Mouse (Mus musculus) midbrain, postnatal 0 days (tissue): ENCODE measurements at regions not wholly inside any gene's neighbourhood (a gene's known extent, or its start where the extent isn't known, plus 50 kb on each side); places are given as distances from the start of the nearest gene placed in this dataset.

Experiments
- ATAC-seq: fragments of 200-750 bp; cut with Nextera tagmentation; 2 replicates; pipeline ENCODE4 v1.8.0; 2017; ENCODE audit warnings: moderate number of reproducible peaks, mild to moderate bottlenecking, moderate TSS enrichment, moderate library complexity; ENCODE audit not compliant: low FRiP score
- DNase-seq: peaks from one replicate; pipeline ENCODE4 v3.0.0-alpha.2; 2015; ENCODE audit warnings: low spot score
- H3K27ac ChIP-seq: fragments of 300-500 bp; sonication (generic); 2 replicates; pipeline ENCODE4 v1.5.1; 2014; ENCODE audit warnings: low read depth, mild to moderate bottlenecking, low read length, mixed read lengths
- H3K27me3 ChIP-seq: fragments of 300-500 bp; sonication (generic); 2 replicates; pipeline ENCODE4 v1.6.1; 2014; ENCODE audit warnings: low read length, control low read depth, mixed read lengths; ENCODE audit not compliant: insufficient read depth
- H3K36me3 ChIP-seq: fragments of 300-500 bp; sonication (generic); 2 replicates; pipeline ENCODE4 v1.6.1; 2014; ENCODE audit warnings: low read length, control low read depth, mixed read lengths; ENCODE audit not compliant: insufficient read depth
- H3K4me1 ChIP-seq: fragments of 300-500 bp; sonication (generic); 2 replicates; pipeline ENCODE4 v1.6.1; 2014; ENCODE audit warnings: mild to moderate bottlenecking, control low read depth, antibody characterized with exemption, low read length, mixed read lengths; ENCODE audit not compliant: insufficient read depth
- H3K4me2 ChIP-seq: fragments of 300-500 bp; sonication (generic); 2 replicates; pipeline ENCODE4 v1.6.1; 2014; ENCODE audit warnings: low read depth, mild to moderate bottlenecking, low read length, mixed read lengths; ENCODE audit not compliant: poor library complexity, severe bottlenecking
- H3K4me3 ChIP-seq: fragments of 300-500 bp; sonication (generic); 2 replicates; pipeline ENCODE4 v1.5.1; 2014; ENCODE audit warnings: low read depth, mild to moderate bottlenecking, low read length, moderate library complexity
- H3K9ac ChIP-seq: fragments of 300-500 bp; sonication (generic); replicated peaks from 2 replicates; pipeline ENCODE4 v1.6.1; 2014; ENCODE audit warnings: mild to moderate bottlenecking, low read length, moderate library complexity, mixed read lengths; ENCODE audit not compliant: poor library complexity, severe bottlenecking
- H3K9me3 ChIP-seq: fragments of 300-500 bp; sonication (generic); 2 replicates; pipeline ENCODE4 v1.6.1; 2016; ENCODE audit warnings: low read length, control low read depth
- CTCF ChIP-seq: IDR thresholded peaks from 2 replicates; pipeline ENCODE4 v1.5.1; 2016; ENCODE audit warnings: antibody characterized with exemption, mild to moderate bottlenecking
- WGBS: fragments of 180-500 bp; shearing (Covaris S2); extraction: QIAGEN DNeasy Blood & Tissue Kit; methylation state at CpG from one replicate; pipeline ENCODE4 v1.1.7; 2014; 5-methylcytosine and 5-hydroxymethylcytosine counted together

DNA sequence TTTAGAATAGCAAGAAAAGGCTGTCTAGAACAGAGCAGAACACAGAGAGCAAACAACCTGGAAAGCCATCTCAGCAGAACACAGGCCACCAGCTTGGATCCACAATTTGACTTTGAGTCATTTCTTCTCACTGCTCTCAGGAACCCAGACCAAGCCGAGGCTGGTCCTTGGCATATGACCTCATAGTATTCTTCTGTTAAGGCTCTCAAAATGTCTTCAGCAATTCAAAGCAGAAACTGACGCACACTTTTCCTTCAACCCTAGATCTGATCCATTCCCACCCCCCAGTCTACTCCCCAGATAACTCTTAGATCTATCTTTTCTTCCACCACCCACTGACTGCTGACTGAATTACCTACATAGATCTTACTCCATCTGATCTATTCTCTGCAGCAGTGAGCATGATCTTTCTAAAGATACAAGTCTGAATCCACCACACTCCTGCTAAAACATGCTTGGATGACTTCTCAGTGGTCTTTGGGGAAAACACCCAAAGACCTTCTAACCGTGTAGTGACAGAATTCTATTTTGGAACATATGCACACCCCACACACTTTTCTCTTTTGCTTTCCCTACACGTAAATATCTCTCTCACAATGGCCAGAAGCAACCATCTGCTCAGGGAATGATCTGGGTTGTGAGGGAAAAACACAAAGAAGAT lies 88.6 kb downstream of the Tbx19 start:
- Histone ChIP-seq H3K36me3 (no peaks in the 10 kb centered on the region), H3K27me3 (no peaks in the 10 kb centered on the region), H3K4me3 (no peak overlapping the region), H3K4me2 (no peak overlapping the region), H3K9me3 (no peaks in the 10 kb centered on the region), H3K4me1 (peaks cover 15% of the 10 kb centered on the region; the same call in 1 of the 2 replicates), H3K27ac (no peak overlapping the region), H3K9ac (no peak overlapping the region)
- no peak for ATAC-seq
- no peak for TF ChIP-seq CTCF
- DNase-seq = no peak
- 86% methylated on average over 4 of the region's 4 CpGs for WGBS

- no peaks in the 10 kb centered on the region for H3K27me3 ChIP-seq
- no peak overlapping the region for H3K4me2 ChIP-seq
- peaks cover 2% of the 10 kb centered on the region; the same call in 1 of the 2 replicates for H3K4me1 ChIP-seq
- DNase-seq (no peak), ATAC-seq (no peak)
- no peak overlapping the region for H3K27ac ChIP-seq
- no peaks in the 10 kb centered on the region for H3K36me3 ChIP-seq
- 74% methylated on average over 5 of the region's 5 CpGs for WGBS
- no peak overlapping the region for H3K9ac ChIP-seq
- no peaks in the 10 kb centered on the region for H3K9me3 ChIP-seq
- TF ChIP-seq CTCF = no peak
- no peak overlapping the region for H3K4me3 ChIP-seq
Measured at GRCm38 (mm10) chr1:165064981-165065380, 95.6 kb downstream of the Tbx19 start.

DNA sequence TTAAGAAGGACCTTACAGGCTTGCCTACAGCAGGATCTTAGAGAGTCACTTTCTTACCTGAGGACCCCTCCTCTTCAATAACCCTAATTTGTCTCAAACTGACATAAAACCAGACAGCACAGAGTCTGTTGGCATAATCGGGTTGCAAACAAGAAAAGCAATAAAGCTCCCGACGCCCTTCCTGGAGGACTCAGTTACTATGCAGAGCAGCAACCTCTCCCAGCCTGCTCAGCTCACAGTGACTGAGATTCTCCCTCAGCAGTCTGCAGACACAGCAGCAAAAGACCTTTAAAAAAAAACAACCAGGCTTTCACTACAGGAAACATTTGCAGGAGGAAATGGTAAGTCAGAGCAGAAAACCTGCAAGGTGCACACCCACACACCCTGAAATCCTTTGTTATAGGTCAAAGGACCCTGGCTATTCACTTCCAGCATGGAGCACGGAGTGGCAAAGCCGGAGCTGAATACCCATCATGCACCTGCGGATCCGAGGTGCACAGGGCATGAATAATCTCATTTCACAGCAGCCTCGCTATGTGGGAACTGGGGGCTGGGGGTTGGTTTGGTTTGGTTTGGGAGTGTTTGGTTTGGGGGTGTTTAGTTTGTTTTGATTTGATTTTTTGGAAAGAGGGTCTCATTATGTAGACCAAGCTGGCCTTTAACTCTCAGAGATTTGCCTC lies 97.6 kb downstream of the Tbx19 start:
- H3K36me3 ChIP-seq = no peaks in the 10 kb centered on the region
- H3K27me3 ChIP-seq = no peaks in the 10 kb centered on the region
- TF ChIP-seq CTCF = no peak
- H3K9me3 ChIP-seq = no peaks in the 10 kb centered on the region
- H3K4me2 ChIP-seq = no peak overlapping the region
- ATAC-seq (no peak), DNase-seq (no peak)
- H3K9ac ChIP-seq = no peak overlapping the region
- WGBS = 28% methylated on average over 8 of the region's 8 CpGs
- peak overlapping the region; percentile 43; the same call in 1 of the 2 replicates for H3K27ac ChIP-seq
- H3K4me3 ChIP-seq = no peak overlapping the region
- peaks cover 2% of the 10 kb centered on the region; the same call in 1 of the 2 replicates for H3K4me1 ChIP-seq

GRCm38 (mm10) chr1:165061420-165061819 lies 99.2 kb downstream of the Tbx19 start:
- H3K4me1 ChIP-seq = no peaks in the 10 kb centered on the region
- H3K4me2 ChIP-seq = no peak overlapping the region
- H3K4me3 ChIP-seq = no peak overlapping the region
- no peak for TF ChIP-seq CTCF
- H3K27ac ChIP-seq = no peak overlapping the region
- WGBS = 86% methylated on average over 3 of the region's 3 CpGs
- ATAC-seq (no peak), DNase-seq (no peak)
- no peaks in the 10 kb centered on the region for H3K27me3 ChIP-seq
- no peak overlapping the region for H3K9ac ChIP-seq
- H3K36me3 ChIP-seq = no peaks in the 10 kb centered on the region
- no peaks in the 10 kb centered on the region for H3K9me3 ChIP-seq

- ATAC-seq = no peak
- H3K9me3 ChIP-seq = no peaks in the 10 kb centered on the region
- 58% methylated on average over 6 of the region's 6 CpGs for WGBS
- H3K27me3 ChIP-seq = no peaks in the 10 kb centered on the region
- no peak overlapping the region for H3K4me2 ChIP-seq
- no peak for TF ChIP-seq CTCF
- no peak overlapping the region for H3K4me3 ChIP-seq
- no peak overlapping the region for H3K9ac ChIP-seq
- no peak overlapping the region for H3K27ac ChIP-seq
- no peak for DNase-seq
- H3K4me1 ChIP-seq = no peaks in the 10 kb centered on the region
- H3K36me3 ChIP-seq = no peaks in the 10 kb centered on the region
Measured at GRCm38 (mm10) chr1:165054245-165054644, 106.3 kb downstream of the Tbx19 start.

GRCm38 (mm10) chr1:165051294-165051693 lies 109.3 kb downstream of the Tbx19 start:
- TF ChIP-seq CTCF = no peak
- H3K9ac ChIP-seq = no peak overlapping the region
- H3K4me1 ChIP-seq = 0 out of 2 replicates have a peak, but pooled peaks cover 7% of the 10 kb centered on the region
- no peak overlapping the region for H3K4me2 ChIP-seq
- no peaks in the 10 kb centered on the region for H3K27me3 ChIP-seq
- no peaks in the 10 kb centered on the region for H3K36me3 ChIP-seq
- no peak for DNase-seq
- no peaks in the 10 kb centered on the region for H3K9me3 ChIP-seq
- ATAC-seq = no peak
- H3K4me3 ChIP-seq = no peak overlapping the region
- H3K27ac ChIP-seq = no peak overlapping the region
- WGBS = 55% methylated on average over 2 of the region's 2 CpGs
